Mouse (Mus musculus) thymus, adult 2 months (tissue): ENCODE results near the gene Trak2.

Source experiments
- CTCF ChIP-seq: fragments of 200-500 bp; IDR thresholded peaks from 2 replicates; pipeline ENCODE4 v1.5.1; 2012; ENCODE audit warnings: mild to moderate bottlenecking, control low read depth, low read length, moderate library complexity, borderline replicate concordance; ENCODE audit not compliant: control insufficient read depth, poor library complexity, insufficient read depth; ENCODE audit errors: extremely low read depth
- POLR2A ChIP-seq: fragments of 200-500 bp; IDR thresholded peaks from 2 replicates; pipeline ENCODE4 v1.6.1; 2012; ENCODE audit warnings: mild to moderate bottlenecking, low read length, control low read depth, moderate library complexity; ENCODE audit not compliant: control insufficient read depth, poor library complexity, insufficient read depth; ENCODE audit errors: extremely low read depth

- TF ChIP-seq POLR2A (no peak), CTCF (no peak)
These were observed 22.2 kb downstream of the Trak2 start for GRCm38 (mm10) chr1:58950899-58951648.
